Mouse (Mus musculus) heart, embryonic 12.5 days (tissue): ENCODE measurements around the gene Kcnj16. TPM values are rescaled to one million over a fixed set of nuclear protein-coding genes. Genes with fewer than 3 reads are reported as not detected.

Experiments
- ATAC-seq: fragments of 200-750 bp; cut with Nextera tagmentation; 2 replicates; pipeline ENCODE4 v1.8.0; 2017; ENCODE audit warnings: moderate TSS enrichment, moderate library complexity; ENCODE audit not compliant: insufficient number of reproducible peaks, low FRiP score
- H3K27ac ChIP-seq: fragments of 300-500 bp; sonication (generic); 2 replicates; pipeline ENCODE4 v1.5.1; 2016; ENCODE audit warnings: mild to moderate bottlenecking, moderate library complexity; ENCODE audit not compliant: poor library complexity, severe bottlenecking
- H3K27me3 ChIP-seq: fragments of 300-500 bp; sonication (generic); replicated peaks from 2 replicates; pipeline ENCODE4 v1.6.1; 2016; ENCODE audit warnings: mild to moderate bottlenecking, moderate library complexity
- H3K36me3 ChIP-seq: fragments of 300-500 bp; sonication (generic); 2 replicates; pipeline ENCODE4 v1.6.1; 2016; ENCODE audit warnings: mild to moderate bottlenecking, moderate library complexity
- H3K4me1 ChIP-seq: fragments of 300-500 bp; sonication (generic); replicated peaks from 2 replicates; pipeline ENCODE4 v1.6.1; 2016; ENCODE audit warnings: mild to moderate bottlenecking
- H3K4me2 ChIP-seq: fragments of 300-500 bp; sonication (generic); 2 replicates; pipeline ENCODE4 v1.6.1; 2016; ENCODE audit warnings: mild to moderate bottlenecking, moderate library complexity
- H3K4me3 ChIP-seq: fragments of 300-500 bp; sonication (generic); 2 replicates; pipeline ENCODE4 v1.5.1; 2016; ENCODE audit warnings: mild to moderate bottlenecking
- H3K9ac ChIP-seq: fragments of 300-500 bp; sonication (generic); 2 replicates; pipeline ENCODE4 v1.6.1; 2016; ENCODE audit warnings: mild to moderate bottlenecking, moderate library complexity
- H3K9me3 ChIP-seq: fragments of 300-500 bp; sonication (generic); replicated peaks from 2 replicates; pipeline ENCODE4 v1.6.1; 2016; ENCODE audit warnings: mild to moderate bottlenecking, moderate library complexity
- WGBS: fragments of 180-500 bp; shearing (Covaris S2); methylation state at CpG from one replicate; pipeline ENCODE4 v1.1.7; 2016; 5-methylcytosine and 5-hydroxymethylcytosine counted together
- polyA plus RNA-seq: library from polyadenylated mRNA; unstranded; fragments of >200 nt; fragmentation: Nextera tagmentation; extraction: Ambion mirVana; gene quantifications from 2 replicates; pipeline ENCODE4 v1.2.1, GENCODE M21; 2016

Kcnj16 gene
- polyA plus RNA-seq, 1 experiment from 2014 or later, result not detected

DNA sequence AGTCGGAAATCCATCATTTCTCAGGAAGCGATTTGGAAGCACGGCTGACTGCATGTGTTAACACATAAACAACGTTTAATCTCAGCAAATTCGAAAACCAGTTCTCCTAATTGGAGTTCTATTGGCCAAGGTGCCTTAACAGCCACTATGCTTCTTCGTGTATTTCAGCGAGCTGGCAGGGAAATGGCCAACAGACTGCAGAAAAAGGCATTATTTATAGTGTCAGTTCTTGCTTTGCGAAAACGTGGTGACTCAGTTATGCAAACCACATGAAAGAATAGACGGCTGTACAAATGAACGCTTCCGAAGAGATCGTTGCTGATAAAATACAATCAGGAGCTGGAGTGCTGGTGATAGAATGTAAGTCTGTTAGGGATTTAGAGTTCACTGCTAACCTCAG lies 88.2 kb downstream of the Kcnj16 start:
- H3K27me3 ChIP-seq, result no peaks in the 10 kb centered on the region
- H3K4me1 ChIP-seq, result 0 out of 2 replicates have a peak, but pooled peaks cover 3% of the 10 kb centered on the region
- H3K4me2 ChIP-seq, result no peak overlapping the region
- no peak overlapping the region for H3K9ac ChIP-seq
- 70% methylated on average over 13 of the region's 13 CpGs for WGBS
- no peak overlapping the region for H3K4me3 ChIP-seq
- no peaks in the 10 kb centered on the region for H3K9me3 ChIP-seq
- no peak overlapping the region for H3K27ac ChIP-seq
- ATAC-seq, result no peak
- no peaks in the 10 kb centered on the region for H3K36me3 ChIP-seq

DNA sequence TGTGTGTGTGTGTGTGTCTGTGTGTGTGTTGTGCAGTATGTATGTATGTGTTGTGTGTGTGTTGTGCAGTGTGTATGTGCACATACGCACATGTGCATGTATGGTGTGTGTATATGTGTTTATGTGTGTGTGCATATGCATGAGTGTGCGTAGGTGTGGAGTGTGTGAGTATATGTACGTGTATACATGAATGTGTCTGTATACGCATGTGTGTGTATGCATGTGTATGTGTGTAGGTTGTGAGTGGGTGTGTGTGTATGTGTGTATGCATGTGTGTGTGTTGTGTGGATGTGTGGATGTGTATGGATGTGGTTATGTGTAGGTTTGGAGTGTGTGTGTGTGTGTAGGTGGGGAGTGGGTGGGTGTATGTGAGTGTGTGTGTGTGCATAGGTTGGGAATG lies 89.6 kb downstream of the Kcnj16 start:
- ATAC-seq, result no peak
- H3K9ac ChIP-seq, result no peak overlapping the region
- H3K4me2 ChIP-seq, result no peak overlapping the region
- H3K9me3 ChIP-seq, result no peaks in the 10 kb centered on the region
- 89% methylated on average over 4 of the region's 4 CpGs for WGBS
- H3K4me1 ChIP-seq, result 0 out of 2 replicates have a peak, but pooled peaks cover 3% of the 10 kb centered on the region
- H3K36me3 ChIP-seq, result no peaks in the 10 kb centered on the region
- no peaks in the 10 kb centered on the region for H3K27me3 ChIP-seq
- no peak overlapping the region for H3K27ac ChIP-seq
- H3K4me3 ChIP-seq, result no peak overlapping the region

DNA sequence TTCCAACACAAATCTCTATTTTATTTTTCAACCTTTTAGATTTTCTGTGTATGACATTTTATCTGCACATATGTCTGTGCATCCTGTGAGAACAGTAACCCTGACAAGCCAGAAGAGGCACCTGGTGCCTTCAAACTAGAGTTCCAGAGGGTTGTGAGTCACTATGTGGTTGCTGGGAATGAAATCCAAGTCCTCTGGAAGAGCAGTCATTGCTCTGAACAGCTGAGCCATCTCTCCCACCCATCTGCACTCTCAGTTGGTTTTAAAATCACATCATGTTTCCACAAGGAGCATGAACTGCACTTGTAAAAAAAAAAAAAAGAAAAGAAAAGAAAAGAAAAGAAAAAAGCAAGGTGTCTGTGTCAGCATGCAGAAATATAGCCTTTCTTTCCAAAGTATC lies 91.6 kb downstream of the Kcnj16 start:
- Histone ChIP-seq H3K9me3 (no peaks in the 10 kb centered on the region), H3K27ac (no peak overlapping the region), H3K27me3 (no peaks in the 10 kb centered on the region), H3K4me3 (no peak overlapping the region), H3K4me2 (no peak overlapping the region), H3K9ac (no peak overlapping the region), H3K4me1 (no peaks in the 10 kb centered on the region), H3K36me3 (no peaks in the 10 kb centered on the region)
- no peak for ATAC-seq

DNA sequence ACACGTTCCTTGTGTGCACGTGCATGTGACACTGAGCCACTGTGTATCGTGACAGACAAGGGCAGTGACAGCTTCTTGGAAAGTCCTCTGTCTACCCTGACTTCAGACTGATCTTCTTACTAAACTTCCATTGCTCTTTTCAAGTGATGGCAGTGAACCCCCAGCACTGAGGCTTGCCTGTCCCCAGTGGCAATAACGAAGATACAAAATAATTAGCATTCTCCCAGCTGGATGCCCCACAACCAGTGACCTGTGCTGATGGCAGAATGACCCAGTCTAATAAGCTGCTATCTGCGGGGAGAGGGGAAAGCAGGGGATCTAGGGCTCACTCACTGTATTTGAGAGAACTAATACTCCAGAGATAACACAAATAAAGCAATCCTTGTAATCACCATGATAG lies 92.4 kb downstream of the Kcnj16 start:
- WGBS, result 48% methylated on average over 5 of the region's 5 CpGs

GRCm38 (mm10) chr11:111064751-111065527 lies 97.1 kb downstream of the Kcnj16 start:
- Histone ChIP-seq H3K4me1 (peaks cover 10% of the 10 kb centered on the region), H3K4me2 (peak overlapping the region; percentile 96), H3K36me3 (no peaks in the 10 kb centered on the region), H3K9ac (peak overlapping the region; percentile 84), H3K27ac (peak overlapping the region; percentile 78), H3K9me3 (no peaks in the 10 kb centered on the region), H3K4me3 (peak overlapping the region; percentile 78), H3K27me3 (no peaks in the 10 kb centered on the region)
- ATAC-seq, result no peak
- WGBS, result under 1% methylated on average over 25 of the region's 25 CpGs

More for the DNA sequence above, 92.4 kb downstream of the Kcnj16 start:
- Histone ChIP-seq H3K4me2 (no peak overlapping the region), H3K9ac (no peak overlapping the region), H3K27me3 (no peaks in the 10 kb centered on the region), H3K4me1 (no peaks in the 10 kb centered on the region), H3K9me3 (no peaks in the 10 kb centered on the region), H3K27ac (no peak overlapping the region), H3K4me3 (no peak overlapping the region), H3K36me3 (no peaks in the 10 kb centered on the region)
- no peak for ATAC-seq

GRCm38 (mm10) chr11:111065635-111066298 lies 97.9 kb downstream of the Kcnj16 start, which contains the start of gene Kcnj2:
Kcnj2 (plus strand) TSS chr11:111066164.
- peak; percentile 97 for ATAC-seq
- Histone ChIP-seq H3K27ac (peak within 1 kb of the TSS; percentile 78), H3K27me3 (no peaks in the 10 kb centered on the region), H3K9me3 (no peaks in the 10 kb centered on the region), H3K9ac (peak within 1 kb of the TSS; percentile 84), H3K4me3 (peak within 1 kb of the TSS; percentile 78), H3K36me3 (no peaks in the 10 kb centered on the region), H3K4me1 (peaks cover 18% of the 10 kb centered on the region), H3K4me2 (peak within 1 kb of the TSS; percentile 96)
- WGBS, result under 1% methylated on average over 27 of the region's 28 CpGs

DNA sequence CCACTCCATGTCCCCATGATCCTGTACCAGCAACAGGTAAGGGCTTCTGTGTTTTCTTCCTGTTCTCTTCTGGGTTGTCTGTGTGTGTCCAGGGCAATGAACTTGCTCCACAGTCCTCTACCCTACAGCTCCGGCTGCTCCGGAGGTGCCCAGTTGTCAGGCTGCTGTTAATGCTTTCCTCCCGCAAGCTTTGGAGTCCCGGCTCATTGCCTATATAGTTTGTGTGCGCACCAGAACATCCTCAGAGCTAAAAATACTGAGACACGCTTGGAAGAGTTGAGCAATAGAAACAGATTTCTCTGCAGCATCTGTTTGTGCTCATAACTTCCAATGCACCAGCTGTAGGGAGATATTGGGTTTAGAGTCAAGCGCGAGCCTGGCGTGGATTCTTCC lies 98.5 kb downstream of the Kcnj16 start:
- Histone ChIP-seq H3K27ac (peak overlapping the region; percentile 66), H3K4me2 (peak overlapping the region; percentile 96), H3K27me3 (no peaks in the 10 kb centered on the region), H3K9ac (peak overlapping the region; percentile 78), H3K4me1 (peaks cover 19% of the 10 kb centered on the region), H3K36me3 (no peaks in the 10 kb centered on the region), H3K9me3 (no peaks in the 10 kb centered on the region), H3K4me3 (peak overlapping the region; percentile 78)
- ATAC-seq, result peak; percentile 62; the same call in 1 of the 2 replicates
- under 1% methylated on average over 9 of the region's 9 CpGs for WGBS

GRCm38 (mm10) chr11:111067787-111068186 lies 100.0 kb downstream of the Kcnj16 start:
- Histone ChIP-seq H3K36me3 (peaks cover 13% of the 10 kb centered on the region), H3K4me3 (peak overlapping the region; percentile 78), H3K4me2 (peak overlapping the region; percentile 96), H3K27ac (no peak overlapping the region), H3K27me3 (no peaks in the 10 kb centered on the region), H3K4me1 (peaks cover 19% of the 10 kb centered on the region), H3K9me3 (no peaks in the 10 kb centered on the region), H3K9ac (no peak overlapping the region)
- no peak for ATAC-seq
- WGBS, result 67% methylated on average over 3 of the region's 3 CpGs

DNA sequence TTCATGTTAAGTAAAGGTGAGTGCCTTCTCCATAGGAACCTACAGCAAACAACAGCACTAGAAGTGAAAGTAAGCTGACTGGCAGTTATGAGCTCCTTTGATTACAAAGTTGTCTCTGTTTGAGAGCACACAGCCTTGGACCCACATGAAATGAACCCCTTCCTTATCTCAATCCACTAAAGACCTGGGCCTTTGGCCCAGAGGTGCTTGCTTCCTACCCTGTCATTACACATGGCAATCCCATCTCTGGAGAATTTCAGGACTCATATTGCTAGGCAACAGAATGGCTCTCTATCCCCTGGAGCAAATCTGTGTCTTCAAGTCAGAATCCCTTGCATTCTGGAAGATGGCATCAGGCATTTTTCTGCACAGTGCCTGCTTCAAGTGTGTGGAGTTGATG lies 102.6 kb downstream of the Kcnj16 start:
- Histone ChIP-seq H3K9me3 (no peaks in the 10 kb centered on the region), H3K27ac (no peak overlapping the region), H3K4me3 (no peak overlapping the region), H3K36me3 (peaks cover 20% of the 10 kb centered on the region), H3K27me3 (no peaks in the 10 kb centered on the region), H3K9ac (no peak overlapping the region), H3K4me1 (peaks cover 19% of the 10 kb centered on the region), H3K4me2 (no peak overlapping the region)
- ATAC-seq, result no peak

DNA sequence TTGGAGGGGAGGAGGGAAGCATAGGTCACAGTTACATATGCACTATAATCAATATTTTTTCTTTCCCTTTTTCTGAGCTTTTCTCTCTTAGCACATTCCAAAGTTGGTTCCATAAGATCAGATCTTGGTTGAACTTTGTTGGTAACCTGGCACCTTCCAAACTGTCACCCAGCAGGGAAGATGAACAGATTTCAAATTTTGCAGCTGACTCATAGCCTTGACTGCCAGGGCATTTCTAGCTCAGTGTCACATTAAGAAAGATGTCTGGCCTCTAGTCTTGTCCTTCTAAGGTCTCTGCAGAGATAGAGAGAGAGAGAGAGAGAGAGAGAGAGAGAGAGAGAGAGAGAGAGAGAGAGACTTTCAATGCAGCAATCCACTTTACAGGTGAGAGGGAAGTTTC lies 106.3 kb downstream of the Kcnj16 start:
- Histone ChIP-seq H3K4me1 (0 out of 2 replicates have a peak, but pooled peaks cover 11% of the 10 kb centered on the region), H3K27me3 (no peaks in the 10 kb centered on the region), H3K36me3 (peaks cover 20% of the 10 kb centered on the region), H3K4me2 (no peak overlapping the region), H3K27ac (no peak overlapping the region), H3K9ac (no peak overlapping the region), H3K9me3 (no peaks in the 10 kb centered on the region), H3K4me3 (no peak overlapping the region)
- ATAC-seq, result no peak
